Mouse (Mus musculus) skeletal muscle tissue, adult 2 months (tissue): ENCODE data around the gene Sgf29.
"Not testable (repeated sequence)": the region's sequence is repeated elsewhere in the genome, so short reads cannot be mapped to it uniquely, and the experiment has no call there.

ENCODE experiments used
- DNase-seq: peaks from one replicate; pipeline ENCODE4 v3.0.0-alpha.2; 2012; ENCODE audit warnings: low read depth, low spot score

Sgf29 gene

GRCm38 (mm10) chr7:126678545-126679341 lies 29.6 kb downstream of the Sgf29 start:
- DNase-seq = no peak

GRCm38 (mm10) chr7:126679683-126680082 lies 30.6 kb downstream of the Sgf29 start:
- no peak for DNase-seq

- no peak for DNase-seq
These were observed 32.1 kb downstream of the Sgf29 start for GRCm38 (mm10) chr7:126681221-126681620.

GRCm38 (mm10) chr7:126688156-126688555 lies 39.0 kb downstream of the Sgf29 start:
- DNase-seq = not testable (repeated sequence)

- no peak for DNase-seq
These were observed 39.9 kb downstream of the Sgf29 start for GRCm38 (mm10) chr7:126689021-126689420.

- DNase-seq = no peak
These were observed 41.6 kb downstream of the Sgf29 start for GRCm38 (mm10) chr7:126690737-126691136.

- DNase-seq = no peak
These were observed 42.6 kb downstream of the Sgf29 start for GRCm38 (mm10) chr7:126691676-126692075.

- no peak for DNase-seq
These were observed 43.3 kb downstream of the Sgf29 start for GRCm38 (mm10) chr7:126692426-126692825.

- peak; percentile 74 for DNase-seq
These were observed 44.1 kb downstream of the Sgf29 start for GRCm38 (mm10) chr7:126693256-126693655.

- no peak for DNase-seq
These were observed 44.7 kb downstream of the Sgf29 start for GRCm38 (mm10) chr7:126693781-126694180.

- DNase-seq = no peak
These were observed 45.4 kb downstream of the Sgf29 start for GRCm38 (mm10) chr7:126694441-126695051.

GRCm38 (mm10) chr7:126695210-126695611 lies 46.1 kb downstream of the Sgf29 start, which contains the start of gene Bola2:
Gene Bola2 (plus strand): TSS chr7:126695401.
- peak; percentile 76 for DNase-seq

- peak; percentile 97 for DNase-seq
These were observed 46.6 kb downstream of the Sgf29 start, which contains the start of gene Slx1b for GRCm38 (mm10) chr7:126695631-126696207. Gene Slx1b (minus strand): TSS chr7:126695784.

- DNase-seq = no peak
These were observed 47.2 kb downstream of the Sgf29 start for GRCm38 (mm10) chr7:126696303-126696702.

GRCm38 (mm10) chr7:126696886-126697285 lies 47.8 kb downstream of the Sgf29 start:
- DNase-seq = no peak

GRCm38 (mm10) chr7:126697838-126698237 lies 48.7 kb downstream of the Sgf29 start:
- no peak for DNase-seq

- DNase-seq = no peak
These were observed 51.2 kb downstream of the Sgf29 start for GRCm38 (mm10) chr7:126700063-126701015.

- peak; percentile 54 for DNase-seq
These were observed 52.0 kb downstream of the Sgf29 start for GRCm38 (mm10) chr7:126701070-126701469.

GRCm38 (mm10) chr7:126701559-126702357 lies 52.6 kb downstream of the Sgf29 start:
- no peak for DNase-seq

- DNase-seq = no peak
These were observed 53.2 kb downstream of the Sgf29 start for GRCm38 (mm10) chr7:126702358-126702757.
